Mouse (Mus musculus) lung, adult 2 months (tissue): ENCODE measurements around the gene Grin2b.

Source experiments
- CTCF ChIP-seq: fragments of 200-500 bp; IDR thresholded peaks from 2 replicates; pipeline ENCODE4 v1.5.1; 2011; ENCODE audit warnings: mild to moderate bottlenecking, low read length, control low read depth; ENCODE audit not compliant: insufficient read depth
- POLR2A ChIP-seq: fragments of 200-500 bp; IDR thresholded peaks from 2 replicates; pipeline ENCODE4 v1.6.1; 2011; ENCODE audit warnings: low read depth, mild to moderate bottlenecking, control low read depth, low read length, borderline replicate concordance; ENCODE audit errors: extremely low read depth

DNA sequence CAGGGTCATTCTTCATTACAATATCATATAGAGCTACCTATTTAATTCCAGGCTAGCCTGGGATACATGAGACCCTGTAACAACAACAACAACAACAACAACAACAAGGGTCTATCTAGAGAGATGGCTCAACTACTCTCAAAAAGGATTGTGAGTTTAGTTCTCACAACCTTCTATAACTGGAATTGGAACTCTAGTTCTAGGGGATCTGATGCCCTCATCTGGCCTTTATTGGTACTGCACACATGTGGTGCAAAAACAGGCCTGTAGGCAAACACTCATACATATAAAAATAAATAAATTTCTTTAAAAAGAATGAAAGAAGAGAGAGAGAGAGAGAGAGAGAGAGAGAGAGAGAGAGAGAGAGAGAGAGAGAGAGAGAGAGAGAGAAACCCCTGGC lies 298.7 kb downstream of the Grin2b start:
- TF ChIP-seq CTCF = no peak
- no peak for TF ChIP-seq POLR2A
